Mouse (Mus musculus) stomach, embryonic 14.5 days (tissue): ENCODE results near the gene Nova1. TPM values are rescaled to one million over a fixed set of nuclear protein-coding genes. Genes with fewer than 3 reads are reported as not detected.

ENCODE experiments used
- ATAC-seq: fragments of 200-750 bp; cut with Nextera tagmentation; 2 replicates; pipeline ENCODE4 v1.8.0; 2017; ENCODE audit warnings: low read depth, moderate TSS enrichment; ENCODE audit not compliant: insufficient number of reproducible peaks, insufficient read depth, low FRiP score
- H3K27ac ChIP-seq: fragments of 300-500 bp; sonication (generic); 2 replicates; pipeline ENCODE4 v1.5.1; 2014; ENCODE audit warnings: mild to moderate bottlenecking, low read length, moderate library complexity, mixed read lengths
- H3K27me3 ChIP-seq: fragments of 300-500 bp; sonication (generic); 2 replicates; pipeline ENCODE4 v1.6.1; 2014; ENCODE audit warnings: low read length, control low read depth, mixed read lengths; ENCODE audit not compliant: control insufficient read depth, insufficient read depth
- H3K36me3 ChIP-seq: fragments of 300-500 bp; sonication (generic); 2 replicates; pipeline ENCODE4 v1.6.1; 2014; ENCODE audit warnings: mild to moderate bottlenecking, control low read depth, low read length, moderate library complexity, mixed read lengths; ENCODE audit not compliant: control insufficient read depth, insufficient read depth
- H3K4me1 ChIP-seq: fragments of 300-500 bp; sonication (generic); 2 replicates; pipeline ENCODE4 v1.6.1; 2014; ENCODE audit warnings: low read length, control low read depth, mixed read lengths; ENCODE audit not compliant: control insufficient read depth, insufficient read depth
- H3K4me2 ChIP-seq: fragments of 300-500 bp; sonication (generic); replicated peaks from 2 replicates; pipeline ENCODE4 v1.6.1; 2014; ENCODE audit warnings: low read depth, low read length, control low read depth
- H3K4me3 ChIP-seq: fragments of 300-500 bp; sonication (generic); 2 replicates; pipeline ENCODE4 v1.5.1; 2014; ENCODE audit warnings: low read depth, low read length, control low read depth
- H3K9ac ChIP-seq: fragments of 300-500 bp; sonication (generic); replicated peaks from 2 replicates; pipeline ENCODE4 v1.6.1; 2014; ENCODE audit warnings: low read depth, mild to moderate bottlenecking, control low read depth, low read length, moderate library complexity, mixed read lengths
- H3K9me3 ChIP-seq: fragments of 300-500 bp; sonication (generic); 2 replicates; pipeline ENCODE4 v1.6.1; 2016; ENCODE audit warnings: low read depth, low read length, control low read depth; ENCODE audit not compliant: control insufficient read depth
- WGBS: fragments of 180-500 bp; shearing (Covaris S2); extraction: QIAGEN DNeasy Blood & Tissue Kit; methylation state at CpG from one replicate; pipeline ENCODE4 v1.1.7; 2014; 5-methylcytosine and 5-hydroxymethylcytosine counted together
- polyA plus RNA-seq: library from polyadenylated mRNA; unstranded; fragments of >200 nt; fragmentation: Nextera tagmentation; extraction: Ambion mirVana; gene quantifications from 2 replicates; pipeline ENCODE4 v1.2.1, GENCODE M21; 2014

The Nova1 gene
- polyA plus RNA-seq, 1 experiment from 2014 or later, result 2.7 TPM

DNA sequence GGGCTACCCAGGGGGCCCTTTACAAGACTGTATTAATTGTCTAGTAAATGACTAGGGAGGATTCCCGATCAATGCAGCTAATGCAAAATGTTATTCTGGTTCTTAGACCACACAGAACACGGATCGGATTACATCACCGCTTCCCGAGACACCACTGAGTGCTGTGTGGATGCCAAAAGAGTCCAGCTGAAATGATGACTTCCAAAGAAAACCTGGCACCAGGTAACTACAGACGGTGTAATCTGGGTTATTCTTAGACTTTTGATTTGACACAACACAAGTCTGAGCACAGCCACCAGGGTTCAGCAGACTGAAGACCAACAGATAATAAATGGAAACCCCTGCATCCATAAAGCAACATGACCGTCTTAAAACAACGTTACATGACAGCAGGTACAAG, 96.8 kb downstream of the Nova1 start:
- H3K4me2 ChIP-seq, result no peak overlapping the region
- H3K4me1 ChIP-seq, result no peaks in the 10 kb centered on the region
- H3K27me3 ChIP-seq, result no peaks in the 10 kb centered on the region
- no peak overlapping the region for H3K27ac ChIP-seq
- H3K9ac ChIP-seq, result no peak overlapping the region
- WGBS, result 47% methylated on average over 8 of the region's 8 CpGs
- H3K36me3 ChIP-seq, result no peaks in the 10 kb centered on the region
- no peak for ATAC-seq
- H3K9me3 ChIP-seq, result no peaks in the 10 kb centered on the region
- no peak overlapping the region for H3K4me3 ChIP-seq

DNA sequence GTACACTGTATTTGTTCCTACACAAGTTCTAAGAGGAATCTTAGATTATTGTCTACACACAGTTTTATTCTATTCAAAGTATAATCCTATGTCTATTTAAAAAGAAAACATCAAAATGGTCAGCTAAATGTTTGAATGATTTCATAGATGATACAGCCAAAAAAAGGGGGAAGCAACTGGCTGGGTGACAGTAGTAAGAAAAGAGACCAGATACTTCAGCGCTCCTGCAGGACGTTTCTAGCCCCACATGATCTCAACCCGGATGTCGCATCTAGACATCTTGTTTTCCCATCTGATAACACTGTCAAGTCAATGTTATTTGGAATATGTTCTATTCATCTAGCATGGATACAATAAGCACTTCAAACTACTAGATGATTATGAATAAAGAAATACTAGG, 99.7 kb downstream of the Nova1 start:
- no peak for ATAC-seq
- Histone ChIP-seq H3K4me2 (no peak overlapping the region), H3K27ac (no peak overlapping the region), H3K4me3 (no peak overlapping the region), H3K36me3 (no peaks in the 10 kb centered on the region), H3K4me1 (no peaks in the 10 kb centered on the region), H3K9me3 (no peaks in the 10 kb centered on the region), H3K9ac (no peak overlapping the region), H3K27me3 (no peaks in the 10 kb centered on the region)
- WGBS, result 88% methylated on average over 4 of the region's 4 CpGs

DNA sequence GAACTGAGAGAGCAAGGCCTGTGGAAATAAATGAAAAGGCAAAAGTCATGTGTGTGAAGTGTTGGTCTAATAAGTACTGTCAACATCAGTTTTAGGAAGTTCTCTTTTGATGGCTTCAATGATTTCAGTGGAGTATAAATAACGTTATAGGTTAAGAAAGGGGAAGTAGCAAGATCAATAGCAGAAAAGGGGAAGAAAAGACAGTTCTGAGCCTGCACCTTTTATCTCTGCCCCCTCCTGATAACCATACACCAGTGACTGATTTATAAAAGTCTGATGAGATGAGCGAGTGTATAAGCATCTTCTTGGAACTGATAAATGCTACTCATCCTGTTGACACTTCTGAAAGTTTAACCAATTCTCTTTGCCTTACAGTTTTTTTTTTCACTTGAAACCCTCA, 108.6 kb downstream of the Nova1 start:
- no peaks in the 10 kb centered on the region for H3K4me1 ChIP-seq
- WGBS, result 77% methylated on average over 2 of the region's 2 CpGs

DNA sequence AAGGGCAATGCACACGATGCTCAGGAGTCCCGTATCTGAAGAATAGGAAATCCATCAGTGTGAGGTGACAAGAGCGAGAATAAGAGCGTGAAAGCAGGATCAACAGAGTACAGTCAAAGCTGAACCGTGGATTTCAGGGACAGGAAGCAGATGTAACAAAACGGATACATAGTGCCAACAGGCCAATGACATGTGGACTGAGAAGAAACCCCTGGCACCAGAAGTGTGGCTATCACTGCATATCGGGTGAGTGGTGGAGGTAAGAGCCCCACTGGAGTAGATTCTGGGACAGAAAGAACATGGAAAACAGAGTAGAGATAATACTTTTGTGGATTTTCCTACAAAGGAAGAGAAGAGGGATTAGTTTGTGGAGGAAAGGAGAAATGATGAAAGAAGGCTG, 109.3 kb downstream of the Nova1 start:
- Histone ChIP-seq H3K4me1 (no peaks in the 10 kb centered on the region), H3K9me3 (no peaks in the 10 kb centered on the region), H3K4me2 (no peak overlapping the region), H3K36me3 (no peaks in the 10 kb centered on the region), H3K9ac (no peak overlapping the region), H3K4me3 (no peak overlapping the region), H3K27ac (no peak overlapping the region), H3K27me3 (no peaks in the 10 kb centered on the region)
- no peak for ATAC-seq
- 83% methylated on average over 7 of the region's 7 CpGs for WGBS

More for the DNA sequence above, 108.6 kb downstream of the Nova1 start:
- Histone ChIP-seq H3K27ac (no peak overlapping the region), H3K4me3 (no peak overlapping the region), H3K36me3 (no peaks in the 10 kb centered on the region), H3K9ac (no peak overlapping the region), H3K9me3 (no peaks in the 10 kb centered on the region), H3K4me2 (no peak overlapping the region), H3K27me3 (no peaks in the 10 kb centered on the region)
- ATAC-seq, result no peak

DNA sequence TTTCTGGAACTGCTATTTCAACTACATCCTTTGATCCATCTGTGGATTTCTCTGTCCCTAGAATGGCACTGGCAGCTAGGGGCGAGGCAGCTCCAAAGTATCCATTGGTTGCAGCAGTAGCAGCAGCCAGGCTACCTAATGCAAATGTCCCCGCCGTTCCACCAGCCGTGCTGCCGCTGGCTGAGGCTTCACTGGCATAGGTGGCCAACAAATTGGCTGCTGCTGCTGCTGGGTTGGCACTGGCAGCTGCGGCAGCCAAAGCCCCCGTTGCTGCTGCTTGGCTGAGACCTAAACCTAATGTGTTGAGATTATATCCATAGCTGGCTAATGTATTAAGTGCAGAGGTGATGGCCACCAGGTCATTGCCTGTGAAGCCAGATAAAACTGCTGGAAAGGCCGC, 118.5 kb downstream of the Nova1 start:
- no peak overlapping the region for H3K9ac ChIP-seq
- no peaks in the 10 kb centered on the region for H3K36me3 ChIP-seq
- H3K4me1 ChIP-seq, result no peaks in the 10 kb centered on the region
- no peak for ATAC-seq
- H3K9me3 ChIP-seq, result no peaks in the 10 kb centered on the region
- H3K27ac ChIP-seq, result no peak overlapping the region
- no peak overlapping the region for H3K4me3 ChIP-seq
- H3K4me2 ChIP-seq, result no peak overlapping the region
- H3K27me3 ChIP-seq, result no peaks in the 10 kb centered on the region
- WGBS, result 89% methylated on average over 8 of the region's 8 CpGs

DNA sequence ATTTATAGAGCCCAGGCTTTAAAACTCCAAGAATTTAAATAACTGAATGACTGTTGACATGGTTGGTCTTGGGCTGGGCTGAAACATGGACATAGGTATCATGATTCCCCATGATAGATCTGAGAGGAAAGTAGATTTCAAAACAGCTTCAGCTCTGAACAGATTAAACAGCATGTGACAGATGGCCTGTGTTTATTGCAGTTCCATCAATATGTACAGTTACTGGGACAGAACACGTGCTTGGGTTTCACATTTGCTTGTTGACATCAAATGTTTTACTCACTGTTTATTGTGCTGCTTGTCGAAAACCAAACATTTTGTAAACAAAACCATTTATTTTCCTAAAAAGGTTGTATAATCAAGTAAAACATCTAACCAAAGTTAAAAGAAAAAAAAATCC, 142.4 kb downstream of the Nova1 start:
- Histone ChIP-seq H3K9ac (no peak overlapping the region), H3K27ac (no peak overlapping the region), H3K4me1 (no peaks in the 10 kb centered on the region), H3K4me3 (no peak overlapping the region), H3K9me3 (no peaks in the 10 kb centered on the region), H3K36me3 (no peaks in the 10 kb centered on the region), H3K4me2 (no peak overlapping the region), H3K27me3 (no peaks in the 10 kb centered on the region)
- no peak for ATAC-seq
- 59% methylated on average over 2 of the region's 2 CpGs for WGBS

DNA sequence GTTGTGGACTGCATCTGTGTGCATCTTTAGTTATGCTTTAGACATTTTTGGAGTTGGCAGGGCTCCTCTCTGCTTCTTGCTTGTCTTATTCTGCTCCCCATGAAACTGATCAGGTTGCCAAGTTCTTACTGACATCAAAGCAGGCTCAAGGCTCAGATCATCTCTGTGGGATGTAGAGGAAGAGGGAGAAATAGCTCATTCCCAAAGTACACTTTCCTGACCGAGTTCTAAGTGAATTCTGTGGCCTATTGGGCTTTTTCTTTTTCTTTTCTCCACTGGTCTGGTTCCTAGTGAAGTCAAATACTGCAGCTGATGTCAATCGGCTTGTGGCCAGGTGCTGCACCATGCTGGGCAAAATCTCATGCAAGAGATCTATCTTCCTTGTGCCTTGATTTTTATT, 152.0 kb downstream of the Nova1 start:
- no peaks in the 10 kb centered on the region for H3K9me3 ChIP-seq
- H3K27me3 ChIP-seq, result no peaks in the 10 kb centered on the region
- 68% methylated on average over 2 of the region's 2 CpGs for WGBS
- no peaks in the 10 kb centered on the region for H3K4me1 ChIP-seq
- no peak overlapping the region for H3K27ac ChIP-seq
- no peak overlapping the region for H3K4me3 ChIP-seq
- no peaks in the 10 kb centered on the region for H3K36me3 ChIP-seq
- no peak overlapping the region for H3K4me2 ChIP-seq
- no peak overlapping the region for H3K9ac ChIP-seq
- no peak for ATAC-seq

DNA sequence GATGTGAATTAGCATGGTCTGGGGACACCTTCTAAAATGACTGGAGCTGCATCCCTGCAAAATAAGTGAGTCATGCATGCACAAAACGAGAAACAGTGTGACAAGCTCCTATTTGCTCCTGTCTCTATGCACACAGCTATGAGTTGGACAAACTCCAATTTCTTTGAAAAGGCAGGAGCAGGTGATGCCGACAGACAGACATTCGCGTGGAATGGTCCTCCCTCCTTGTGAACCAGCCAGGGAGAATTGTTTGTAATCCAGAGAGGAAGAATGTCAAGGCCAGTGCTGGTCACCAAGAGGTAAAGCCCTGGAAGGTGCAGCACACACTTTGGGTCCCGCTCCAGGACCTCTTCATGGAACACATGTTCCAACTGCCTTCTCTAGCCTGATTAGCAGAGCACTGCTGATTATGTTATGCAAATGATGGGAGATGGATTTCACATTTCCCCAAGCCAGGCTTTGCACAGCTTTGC, 172.6 kb downstream of the Nova1 start:
- Histone ChIP-seq H3K36me3 (no peaks in the 10 kb centered on the region), H3K4me1 (no peaks in the 10 kb centered on the region), H3K4me3 (no peak overlapping the region), H3K9me3 (no peaks in the 10 kb centered on the region), H3K27me3 (no peaks in the 10 kb centered on the region), H3K9ac (no peak overlapping the region), H3K4me2 (no peak overlapping the region), H3K27ac (no peak overlapping the region)
- no peak for ATAC-seq
- 79% methylated on average over 5 of the region's 5 CpGs for WGBS

DNA sequence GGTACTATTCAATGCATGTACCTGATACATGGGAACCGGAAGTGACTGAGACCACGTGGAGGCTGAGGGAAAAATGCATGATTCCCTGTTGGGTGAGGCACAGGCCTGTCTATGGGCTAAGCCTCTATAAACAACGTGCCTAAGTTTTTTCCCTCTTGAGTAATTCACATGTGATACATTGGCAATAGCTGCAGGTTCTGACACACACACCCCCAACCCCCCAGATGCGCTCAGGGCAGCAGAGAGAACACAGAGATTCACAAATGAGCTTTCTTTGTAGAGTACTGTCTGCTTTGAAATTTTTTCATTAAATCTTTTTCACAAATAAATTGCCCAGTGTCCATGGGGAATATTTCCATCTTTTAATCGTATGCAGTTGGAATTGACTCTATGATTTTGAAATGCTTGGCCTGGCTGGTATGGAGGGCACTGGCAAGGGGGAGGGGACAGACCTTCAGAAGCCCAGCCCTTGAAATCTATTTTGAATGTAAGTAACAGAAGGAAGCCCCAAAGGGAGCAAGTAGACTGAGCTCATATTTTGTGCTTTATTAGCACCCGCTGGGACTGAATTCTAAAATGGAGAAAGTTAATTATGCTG, 173.3 kb downstream of the Nova1 start:
- Histone ChIP-seq H3K27me3 (no peaks in the 10 kb centered on the region), H3K9ac (no peak overlapping the region), H3K4me2 (no peak overlapping the region), H3K4me3 (no peak overlapping the region), H3K9me3 (no peaks in the 10 kb centered on the region), H3K36me3 (no peaks in the 10 kb centered on the region), H3K27ac (no peak overlapping the region), H3K4me1 (no peaks in the 10 kb centered on the region)
- ATAC-seq, result no peak
- 85% methylated on average over 6 of the region's 6 CpGs for WGBS
